Mouse (Mus musculus): ENCODE results near the gene Fzd10. TPM values are rescaled to one million over a fixed set of nuclear protein-coding genes. Genes with fewer than 3 reads are reported as not detected.
A peak's percentile ranks its signal among the peaks of the same experiment; 100 is the strongest.

Gene Fzd10
- total and polyA plus RNA-seq, 2 experiments from 2014 or later: 3.3 to 20.8 TPM

GRCm38 (mm10) chr5:128568970-128569369 is 31.7 kb upstream of the Fzd10 start:
- Histone ChIP-seq H3K4me2 (ENCODE audit: low read depth, low read length, poor library complexity, severe bottlenecking) (no peak overlapping the region), H3K4me3 (ENCODE audit: low read depth, low read length) (no peak overlapping the region), H3K4me1 (ENCODE audit: insufficient read depth, low read length) (no peaks in the 10 kb centered on the region), H3K9me3 (ENCODE audit: low read length) (no peaks in the 10 kb centered on the region), H3K9ac (replicated peaks; ENCODE audit: low read length, poor library complexity, severe bottlenecking) (no peak overlapping the region), H3K27me3 (ENCODE audit: insufficient read depth, low read length) (no peaks in the 10 kb centered on the region), H3K27ac (ENCODE audit: low read depth, low read length) (no peak overlapping the region), H3K36me3 (ENCODE audit: insufficient read depth, low read length) (no peaks in the 10 kb centered on the region)
- no peak for ATAC-seq (ENCODE audit: low FRiP score)
- TF ChIP-seq CTCF (IDR thresholded peaks at IDR 0.05): no peak
- 23% methylated on average over 5 of the region's 5 CpGs for WGBS
- no peak for DNase-seq (ENCODE audit: low spot score)

- H3K27ac ChIP-seq (ENCODE audit: low read depth, low read length): no peak overlapping the region
- DNase-seq (ENCODE audit: low spot score) (no peak), ATAC-seq (ENCODE audit: low FRiP score) (no peak)
- H3K4me2 ChIP-seq (ENCODE audit: low read depth, low read length, poor library complexity, severe bottlenecking): no peak overlapping the region
- 69% methylated on average over 5 of the region's 5 CpGs for WGBS
- no peaks in the 10 kb centered on the region for H3K36me3 ChIP-seq (ENCODE audit: insufficient read depth, low read length)
- TF ChIP-seq CTCF (IDR thresholded peaks at IDR 0.05): no peak
- no peaks in the 10 kb centered on the region for H3K4me1 ChIP-seq (ENCODE audit: insufficient read depth, low read length)
- no peak overlapping the region for H3K9ac ChIP-seq (replicated peaks; ENCODE audit: low read length, poor library complexity, severe bottlenecking)
- no peaks in the 10 kb centered on the region for H3K9me3 ChIP-seq (ENCODE audit: low read length)
- H3K4me3 ChIP-seq (ENCODE audit: low read depth, low read length): no peak overlapping the region
- H3K27me3 ChIP-seq (ENCODE audit: insufficient read depth, low read length): no peaks in the 10 kb centered on the region
These were observed 30.6 kb upstream of the Fzd10 start for GRCm38 (mm10) chr5:128570091-128570490.

GRCm38 (mm10) chr5:128570848-128571247 is 29.8 kb upstream of the Fzd10 start:
- WGBS: 64% methylated on average over 5 of the region's 5 CpGs
- DNase-seq (ENCODE audit: low spot score) (no peak), ATAC-seq (ENCODE audit: low FRiP score) (no peak)
- H3K27ac ChIP-seq (ENCODE audit: low read depth, low read length): no peak overlapping the region
- H3K9me3 ChIP-seq (ENCODE audit: low read length): no peaks in the 10 kb centered on the region
- no peaks in the 10 kb centered on the region for H3K4me1 ChIP-seq (ENCODE audit: insufficient read depth, low read length)
- no peak overlapping the region for H3K9ac ChIP-seq (replicated peaks; ENCODE audit: low read length, poor library complexity, severe bottlenecking)
- no peaks in the 10 kb centered on the region for H3K27me3 ChIP-seq (ENCODE audit: insufficient read depth, low read length)
- H3K36me3 ChIP-seq (ENCODE audit: insufficient read depth, low read length): no peaks in the 10 kb centered on the region
- no peak overlapping the region for H3K4me2 ChIP-seq (ENCODE audit: low read depth, low read length, poor library complexity, severe bottlenecking)
- no peak for TF ChIP-seq CTCF (IDR thresholded peaks at IDR 0.05)
- no peak overlapping the region for H3K4me3 ChIP-seq (ENCODE audit: low read depth, low read length)

- DNase-seq (ENCODE audit: low spot score) (no peak), ATAC-seq (ENCODE audit: low FRiP score) (no peak)
- WGBS: 68% methylated on average over 8 of the region's 8 CpGs
- Histone ChIP-seq H3K4me2 (ENCODE audit: low read depth, low read length, poor library complexity, severe bottlenecking) (no peak overlapping the region), H3K4me1 (ENCODE audit: insufficient read depth, low read length) (no peaks in the 10 kb centered on the region), H3K27ac (ENCODE audit: low read depth, low read length) (no peak overlapping the region), H3K9ac (replicated peaks; ENCODE audit: low read length, poor library complexity, severe bottlenecking) (no peak overlapping the region), H3K36me3 (ENCODE audit: insufficient read depth, low read length) (no peaks in the 10 kb centered on the region), H3K9me3 (ENCODE audit: low read length) (no peaks in the 10 kb centered on the region), H3K27me3 (ENCODE audit: insufficient read depth, low read length) (no peaks in the 10 kb centered on the region), H3K4me3 (ENCODE audit: low read depth, low read length) (no peak overlapping the region)
- TF ChIP-seq CTCF (IDR thresholded peaks at IDR 0.05): no peak
These were observed 28.9 kb upstream of the Fzd10 start for GRCm38 (mm10) chr5:128571706-128572105.

GRCm38 (mm10) chr5:128575997-128576579 is 24.6 kb upstream of the Fzd10 start:
- Histone ChIP-seq H3K27ac (ENCODE audit: low read depth, low read length) (no peak overlapping the region), H3K36me3 (ENCODE audit: insufficient read depth, low read length) (no peaks in the 10 kb centered on the region)
- ATAC-seq (ENCODE audit: low FRiP score): no peak

GRCm38 (mm10) chr5:128579047-128579650 is 21.5 kb upstream of the Fzd10 start:
- Histone ChIP-seq H3K27ac (ENCODE audit: low read depth, low read length) (no peak overlapping the region), H3K9me3 (ENCODE audit: low read length) (no peaks in the 10 kb centered on the region), H3K9ac (replicated peaks; ENCODE audit: low read length, poor library complexity, severe bottlenecking) (no peak overlapping the region), H3K4me2 (ENCODE audit: low read depth, low read length, poor library complexity, severe bottlenecking) (no peak overlapping the region), H3K27me3 (ENCODE audit: insufficient read depth, low read length) (no peaks in the 10 kb centered on the region), H3K36me3 (ENCODE audit: insufficient read depth, low read length) (no peaks in the 10 kb centered on the region), H3K4me1 (ENCODE audit: insufficient read depth, low read length) (no peaks in the 10 kb centered on the region), H3K4me3 (ENCODE audit: low read depth, low read length) (no peak overlapping the region)
- no peak for DNase-seq (ENCODE audit: low spot score)
- 52% methylated on average over 9 of the region's 9 CpGs for WGBS
- ATAC-seq (ENCODE audit: low FRiP score): no peak
- no peak for TF ChIP-seq CTCF (IDR thresholded peaks at IDR 0.05)

More at GRCm38 (mm10) chr5:128575997-128576579, 24.6 kb upstream of the Fzd10 start:
- no peak overlapping the region for H3K4me2 ChIP-seq (ENCODE audit: low read depth, low read length, poor library complexity, severe bottlenecking)
- H3K9me3 ChIP-seq (ENCODE audit: low read length): no peaks in the 10 kb centered on the region
- H3K9ac ChIP-seq (replicated peaks; ENCODE audit: low read length, poor library complexity, severe bottlenecking): no peak overlapping the region
- 60% methylated on average over 9 of the region's 9 CpGs for WGBS
- no peaks in the 10 kb centered on the region for H3K4me1 ChIP-seq (ENCODE audit: insufficient read depth, low read length)
- TF ChIP-seq CTCF (IDR thresholded peaks at IDR 0.05): no peak
- DNase-seq (ENCODE audit: low spot score): peak; percentile 85
- no peak overlapping the region for H3K4me3 ChIP-seq (ENCODE audit: low read depth, low read length)
- no peaks in the 10 kb centered on the region for H3K27me3 ChIP-seq (ENCODE audit: insufficient read depth, low read length)

All from midbrain, postnatal 0 days (tissue).